ENCODE assay signal across 26 mouse cellular contexts in the genomic region with DNA sequence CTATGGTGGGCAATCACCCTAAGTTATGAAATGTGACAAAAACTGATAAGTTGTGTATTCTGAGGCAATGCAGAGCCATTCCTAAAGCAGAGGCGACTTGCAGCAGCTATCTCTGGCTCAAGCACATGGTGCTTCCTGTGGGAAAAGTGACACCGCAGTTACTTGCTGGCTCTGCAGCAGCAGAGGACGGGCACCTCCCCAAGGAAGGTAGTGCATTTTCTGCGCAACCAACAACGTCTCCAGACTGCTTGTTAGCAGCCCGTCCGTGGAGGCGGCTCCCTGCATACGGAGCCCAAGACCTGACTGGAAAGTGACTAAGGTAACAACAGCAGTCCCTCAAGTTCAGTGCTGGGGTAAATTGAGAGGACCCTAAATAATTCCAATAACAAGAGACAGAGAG. TPM values are rescaled to one million over a fixed set of nuclear protein-coding genes. Genes with fewer than 3 reads are reported as not detected.
DNase-seq lines count a peak whose midpoint lies in the region; ATAC-seq lines count a peak whose summit lies in the region.
"Had no signal": no experiment of that assay in that cellular context is flagged by ENCODE, and none has a peak within 500 bp of the region (broad histone marks: within the 10 kb centered on the region; RNA-seq: fewer than 3 reads in every experiment).

No protein-coding gene starts in this region.

- 62% methylated on average over 9 of the region's 9 CpGs for WGBS in limb, embryonic 13.5 days
- WGBS in limb, embryonic 10.5 days = 74% methylated on average over 9 of the region's 9 CpGs

- no peak overlapping the region for H3K9ac ChIP-seq in limb, embryonic 13.5 days
- H3K9ac ChIP-seq: forebrain, embryonic 13.5 days; hindbrain, embryonic 12.5 days; intestine, embryonic 15.5 days; liver, embryonic 14.5 days; midbrain, embryonic 13.5 days had no signal

- no peaks in the 10 kb centered on the region for H3K27me3 ChIP-seq in limb, embryonic 13.5 days
- H3K27me3 ChIP-seq in limb, embryonic 10.5 days (ENCODE audit: low read depth, poor library complexity, severe bottlenecking) = no peaks in the 10 kb centered on the region
- H3K27me3 ChIP-seq: hindbrain, embryonic 12.5 days; intestine, embryonic 15.5 days had no signal

- ATAC-seq in frontal cortex, adult (ENCODE audit: low TSS enrichment) = peak; percentile 62
- no peak for ATAC-seq in limb, embryonic 13.5 days (ENCODE audit: low FRiP score, low read depth)
- ATAC-seq in common myeloid progenitor, adult 5-6 weeks (replicated peaks; ENCODE audit: low read depth, poor library complexity, severe bottlenecking) = peak; percentile 48; the same call in 1 of the 2 replicates
- ATAC-seq in megakaryocyte progenitor cell, adult 5-6 weeks (replicated peaks; ENCODE audit: poor library complexity) = 0 out of 2 replicates have a peak, but pooled peaks have one; percentile 31
- no peak for ATAC-seq in cerebellum, adult (ENCODE audit: insufficient number of reproducible peaks, low FRiP score, low TSS enrichment)
- ATAC-seq: CD4-positive, CD25-positive, alpha-beta regulatory T cell, adult 4 months; forebrain, embryonic 13.5 days; hindbrain, postnatal 0 days had no signal

- H3K9me3 ChIP-seq in limb, embryonic 13.5 days = no peaks in the 10 kb centered on the region
- H3K9me3 ChIP-seq in limb, embryonic 10.5 days (replicated peaks) = no peaks in the 10 kb centered on the region
- H3K9me3 ChIP-seq: forebrain, embryonic 13.5 days; hindbrain, embryonic 12.5 days; intestine, embryonic 15.5 days; midbrain, embryonic 13.5 days had no signal

- H3K4me2 ChIP-seq in limb, embryonic 13.5 days (replicated peaks) = peak overlapping the region; percentile 33
- H3K4me2 ChIP-seq: forebrain, embryonic 13.5 days; hindbrain, embryonic 12.5 days; midbrain, embryonic 13.5 days had no signal

- DNase-seq in frontal cortex, postnatal 25 days (ENCODE audit: low spot score in 2 of 2) = no peak
- no peak for DNase-seq in limb, embryonic 10.5 days (ENCODE audit: low spot score)
- DNase-seq: adrenal gland, postnatal 14 days; cerebellum, adult 18-20 months; cerebellum, postnatal 10 days; gastrocnemius, postnatal 10 days; kidney, adult 2 months; lung, adult 2 months; lung, postnatal 14 days; right cerebral cortex, postnatal 25 days; spleen, adult 18-20 months; thymus, postnatal 14 days had no signal

- no peak overlapping the region for H3K4me3 ChIP-seq in limb, embryonic 13.5 days
- no peak overlapping the region for H3K4me3 ChIP-seq in limb, embryonic 10.5 days
- H3K4me3 ChIP-seq: forebrain, embryonic 13.5 days; hindbrain, embryonic 12.5 days; intestine, embryonic 15.5 days; midbrain, embryonic 13.5 days had no signal

- H3K36me3 ChIP-seq in limb, embryonic 13.5 days = no peaks in the 10 kb centered on the region
- H3K36me3 ChIP-seq in limb, embryonic 10.5 days = no peaks in the 10 kb centered on the region
- H3K36me3 ChIP-seq: hindbrain, embryonic 12.5 days; intestine, embryonic 15.5 days; midbrain, embryonic 13.5 days had no signal

- H3K27ac ChIP-seq in limb, embryonic 13.5 days = no peak overlapping the region
- H3K27ac ChIP-seq in limb, embryonic 10.5 days = no peak overlapping the region
- H3K27ac ChIP-seq: forebrain, embryonic 13.5 days; hindbrain, embryonic 12.5 days; hindbrain, postnatal 0 days; intestine, embryonic 15.5 days; kidney, postnatal 0 days; liver, embryonic 14.5 days had no signal

- peaks cover 20% of the 10 kb centered on the region for H3K4me1 ChIP-seq in limb, embryonic 13.5 days
- peaks cover 15% of the 10 kb centered on the region; the same call in 1 of the 2 replicates for H3K4me1 ChIP-seq in limb, embryonic 10.5 days

RNA-seq across cellular contexts. Expression of a gene that starts 36.8 kb away (rescaled TPM):
- polyA plus RNA-seq in limb, embryonic 13.5 days (2015; fragmentation: Nextera tagmentation; extraction: Ambion mirVana) = 6.7 and 7.5 TPM in 2 replicates
- 0.60 and 0.66 TPM in 2 replicates for polyA plus RNA-seq in limb, embryonic 10.5 days (2016; fragmentation: Nextera tagmentation; extraction: Ambion mirVana)
- not detected in 2 replicates for total RNA-seq in common myeloid progenitor, adult 5-6 weeks (2017)
- not detected in 2 replicates for total RNA-seq in megakaryocyte progenitor cell, adult 5-6 weeks (2015)
- total RNA-seq in megakaryocyte progenitor cell, adult 5-6 weeks (2017) = not detected in 2 replicates
- total RNA-seq: neutrophil, adult 5-6 weeks had no signal
- polyA plus RNA-seq: CD4-positive, CD25-positive, alpha-beta regulatory T cell, adult 4 months had no signal

Comparison
In these comparisons a context has a peak if more than half of its experiments do, and no peak if none do; other contexts are left out.
1. ATAC-seq: peak in frontal cortex, adult (single experiment), common myeloid progenitor, adult 5-6 weeks (single experiment) and megakaryocyte progenitor cell, adult 5-6 weeks (single experiment); none in limb, embryonic 13.5 days (single experiment) and cerebellum, adult (single experiment).